Mouse (Mus musculus) C2C12 (cell line): ENCODE data around the gene Mtg1. TPM values are rescaled to one million over a fixed set of nuclear protein-coding genes. Genes with fewer than 3 reads are reported as not detected.

ENCODE experiments used
- H3K27me3 ChIP-seq: one replicate; pipeline ENCODE4 v1.6.1; 2011; ENCODE audit not compliant: control insufficient read depth, insufficient read depth, insufficient read length
- H3K36me3 ChIP-seq: one replicate; pipeline ENCODE4 v1.6.1; 2011; ENCODE audit not compliant: control insufficient read depth, insufficient read depth
- H3K4me3 ChIP-seq: one replicate; pipeline ENCODE4 v1.5.1; 2011; ENCODE audit warnings: mild to moderate bottlenecking, control low read depth; ENCODE audit not compliant: poor library complexity, insufficient read depth, severe bottlenecking
- H3K79me2 ChIP-seq: one replicate; pipeline ENCODE4 v1.6.1; 2011; ENCODE audit not compliant: control insufficient read depth, insufficient read depth
- H3K79me3 ChIP-seq: one replicate; pipeline ENCODE4 v1.6.1; 2011; ENCODE audit warnings: low read depth, control low read depth
- H3ac ChIP-seq: one replicate; pipeline ENCODE3; 2011; ENCODE audit warnings: low read depth; ENCODE audit not compliant: control insufficient read depth, insufficient read length
- CEBPB ChIP-seq: IDR thresholded peaks from one replicate; pipeline ENCODE4 v1.6.1; 2011; ENCODE audit warnings: low read depth, mild to moderate bottlenecking, control low read depth, moderate library complexity
- CTCF ChIP-seq: IDR thresholded peaks from one replicate; pipeline ENCODE4 v1.5.1; 2011; ENCODE audit not compliant: control insufficient read depth, insufficient read depth, insufficient read length
- FOSL1 ChIP-seq: IDR thresholded peaks from one replicate; pipeline ENCODE4 v1.8.0; 2011; ENCODE audit warnings: mild to moderate bottlenecking, low read length; ENCODE audit not compliant: poor library complexity, insufficient read depth, severe bottlenecking
- MAX ChIP-seq: IDR thresholded peaks from one replicate; pipeline ENCODE4 v1.6.1; 2011; ENCODE audit warnings: mild to moderate bottlenecking, control low read depth
- MYOD1 ChIP-seq: IDR thresholded peaks from one replicate; pipeline ENCODE4 v1.6.1; 2011; ENCODE audit warnings: low read depth; ENCODE audit not compliant: control insufficient read depth, insufficient read length
- MYOG ChIP-seq: IDR thresholded peaks from one replicate; pipeline ENCODE4 v1.6.1; 2011; ENCODE audit not compliant: control insufficient read depth, insufficient read length; ENCODE audit errors: extremely low read depth
- USF1 ChIP-seq: IDR thresholded peaks from one replicate; pipeline ENCODE4 v1.6.1; 2011; ENCODE audit warnings: low read depth, mild to moderate bottlenecking, control low read depth, moderate library complexity
- polyA plus RNA-seq: library from polyadenylated mRNA; unstranded; fragments of >200 nt; fragmentation: generic; extraction: Trizol; gene quantifications from one replicate; pipeline ENCODE4 v1.2.1, GENCODE M21; 2012; ENCODE audit warnings: missing spikeins

Gene Mtg1
- polyA plus RNA-seq, 1 experiment: 16.9 TPM

DNA sequence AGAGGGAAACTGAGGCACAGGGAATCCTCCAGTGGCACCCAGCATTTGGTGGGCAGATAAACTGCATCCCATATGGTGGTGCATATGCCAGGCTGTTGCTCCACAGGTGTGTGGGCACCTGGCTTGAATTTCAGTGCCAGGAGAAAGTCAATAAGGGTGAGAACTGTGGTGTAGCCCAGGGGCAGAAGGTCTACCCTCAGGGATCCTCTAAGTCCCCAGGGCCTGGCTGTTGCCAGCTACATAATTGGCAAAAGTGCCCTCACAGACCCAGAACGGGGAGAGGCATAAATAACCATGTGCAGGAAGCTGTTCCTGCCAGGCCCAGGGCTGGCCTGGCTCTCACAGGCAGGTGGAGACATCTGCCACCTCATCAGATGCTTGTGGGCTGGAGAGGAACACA, 35.6 kb downstream of the Mtg1 start, which contains the start of gene Olfr523:
Gene Olfr523, plus strand, starts transcription at position 282 of the 400 bp plus-strand sequence.
- H3K79me3 ChIP-seq: no peaks in the 10 kb centered on the region
- no peak within 1 kb of the TSS for H3K4me3 ChIP-seq
- H3K36me3 ChIP-seq: no peaks in the 10 kb centered on the region
- H3K79me2 ChIP-seq: no peaks in the 10 kb centered on the region
- H3ac ChIP-seq: no peak within 1 kb of the TSS
- peaks cover 7% of the 10 kb centered on the region for H3K27me3 ChIP-seq
- TF ChIP-seq USF1: no peak
- TF ChIP-seq FOSL1: no peak
- no peak for TF ChIP-seq CTCF
- no peak for TF ChIP-seq MAX
- TF ChIP-seq CEBPB: no peak
- TF ChIP-seq MYOG: no peak
- TF ChIP-seq MYOD1: no peak

DNA sequence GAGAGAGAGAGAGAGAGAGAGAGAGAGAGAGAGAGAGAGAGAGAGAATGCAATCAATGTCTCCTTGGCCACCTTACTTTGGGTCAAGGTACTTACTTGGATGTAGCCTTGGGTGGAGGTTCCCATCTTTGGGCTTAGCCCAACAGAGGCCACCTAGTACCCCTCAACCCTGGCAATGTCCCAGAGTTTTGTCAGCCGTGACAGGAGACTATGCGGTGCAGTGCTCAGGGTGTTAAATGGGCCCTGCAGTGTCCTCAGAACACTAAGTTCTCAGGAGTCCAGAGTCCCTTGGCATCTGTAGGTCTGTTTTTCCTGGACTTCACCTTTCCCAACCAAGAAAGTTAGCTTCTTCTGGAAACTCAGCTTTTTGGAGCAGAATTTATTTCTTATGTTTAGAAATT, 41.8 kb downstream of the Mtg1 start:
- no peaks in the 10 kb centered on the region for H3K79me3 ChIP-seq
- no peak overlapping the region for H3K4me3 ChIP-seq
- no peaks in the 10 kb centered on the region for H3K36me3 ChIP-seq
- TF ChIP-seq MYOG (no peak), FOSL1 (no peak), MAX (no peak), USF1 (no peak), CTCF (no peak), MYOD1 (no peak), CEBPB (no peak)
- no peak overlapping the region for H3ac ChIP-seq
- H3K27me3 ChIP-seq: peaks cover 10% of the 10 kb centered on the region
- no peaks in the 10 kb centered on the region for H3K79me2 ChIP-seq

DNA sequence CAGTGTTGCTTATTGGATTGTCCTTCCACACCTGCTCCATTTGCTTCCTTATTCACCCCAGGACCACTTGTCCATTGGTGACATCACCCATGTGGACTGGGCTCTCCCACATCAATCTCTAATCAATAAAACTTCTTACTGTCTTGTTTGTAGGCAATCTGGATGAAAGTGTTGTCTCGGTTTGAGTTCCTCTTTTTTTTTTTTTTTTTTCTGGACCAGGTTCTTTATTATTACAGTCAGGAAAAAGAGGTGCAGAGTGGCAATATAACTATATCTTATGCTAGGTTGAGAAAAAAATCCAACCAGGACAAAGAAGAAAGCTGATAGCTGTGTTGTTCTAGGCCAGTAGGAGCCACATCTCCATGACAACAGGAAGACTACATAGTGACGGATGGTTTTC, 43.3 kb downstream of the Mtg1 start:
- Histone ChIP-seq H3K27me3 (peaks cover 10% of the 10 kb centered on the region), H3K4me3 (no peak overlapping the region), H3K79me2 (no peaks in the 10 kb centered on the region), H3K79me3 (no peaks in the 10 kb centered on the region), H3ac (no peak overlapping the region), H3K36me3 (no peaks in the 10 kb centered on the region)
- TF ChIP-seq MYOD1 (no peak), USF1 (no peak), CTCF (no peak), MYOG (no peak), MAX (no peak), FOSL1 (no peak), CEBPB (no peak)

DNA sequence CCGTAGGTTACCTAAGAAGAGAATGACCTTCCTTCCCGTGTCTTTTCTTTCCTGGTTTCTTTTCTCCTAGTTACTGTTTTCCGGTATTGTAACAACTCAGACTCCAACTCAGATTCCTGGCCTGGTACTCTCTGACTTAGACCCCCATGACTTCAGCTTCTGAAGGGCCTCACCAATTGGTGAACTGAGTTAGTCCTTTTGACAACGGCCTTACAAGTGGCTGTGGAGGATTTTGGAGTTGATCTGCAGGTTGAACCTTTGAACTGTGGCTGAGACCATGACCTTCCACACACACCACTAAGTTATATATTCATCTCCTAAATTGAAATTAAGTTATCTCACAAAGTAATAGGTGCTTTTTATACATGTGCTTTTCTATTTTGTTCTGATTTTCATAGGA, 46.8 kb downstream of the Mtg1 start:
- no peaks in the 10 kb centered on the region for H3K79me2 ChIP-seq
- H3K79me3 ChIP-seq: no peaks in the 10 kb centered on the region
- H3K4me3 ChIP-seq: no peak overlapping the region
- peaks cover 4% of the 10 kb centered on the region for H3K27me3 ChIP-seq
- H3ac ChIP-seq: no peak overlapping the region
- TF ChIP-seq MYOD1: no peak
- TF ChIP-seq MAX: no peak
- TF ChIP-seq CTCF: no peak
- TF ChIP-seq MYOG: no peak
- H3K36me3 ChIP-seq: no peaks in the 10 kb centered on the region

DNA sequence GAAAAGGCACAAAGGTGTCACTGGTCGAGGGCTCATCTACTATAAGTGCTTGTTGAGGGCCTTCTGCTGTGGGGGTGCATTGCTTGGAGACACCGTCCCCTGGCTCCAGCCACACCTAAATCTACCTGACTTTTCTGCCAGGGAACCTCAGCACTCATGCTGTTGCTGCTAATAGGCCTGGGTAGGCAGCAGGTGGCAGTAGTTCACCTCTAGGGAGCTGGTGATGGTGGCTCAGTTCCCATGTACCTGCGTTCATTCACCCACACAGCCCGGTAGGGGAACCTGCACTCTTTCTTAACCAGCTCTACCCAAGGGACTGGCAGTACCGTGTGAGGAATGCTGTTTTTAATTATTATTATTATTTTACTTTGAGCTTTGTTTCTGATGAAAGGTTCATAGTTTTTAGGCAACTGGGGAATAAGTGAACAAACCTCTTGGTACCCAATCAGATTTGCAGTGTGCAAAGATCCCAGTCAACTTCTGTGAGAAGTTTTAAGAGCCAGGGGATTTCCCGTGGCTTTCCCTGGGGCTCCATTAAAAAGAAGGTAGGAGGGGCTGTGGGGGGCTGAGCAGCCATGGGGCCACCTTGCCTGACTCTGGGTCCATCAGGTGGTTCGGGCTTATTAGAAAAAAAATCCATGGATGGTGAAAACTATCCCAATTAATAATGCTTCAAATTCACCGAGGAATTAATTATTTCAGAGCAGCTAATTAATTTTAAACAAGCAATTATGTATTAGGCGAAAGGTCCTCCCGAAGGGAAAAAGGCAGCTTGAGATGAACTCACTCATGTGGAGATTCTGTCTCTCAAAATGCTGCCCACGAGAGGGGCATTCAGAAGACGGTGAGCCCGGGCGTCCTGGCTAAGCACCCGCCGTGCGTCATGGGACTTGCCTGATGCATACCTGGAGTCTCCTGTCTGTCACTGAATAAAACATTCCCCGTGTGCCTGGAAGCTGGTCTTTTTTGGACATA, 49.6 kb downstream of the Mtg1 start:
- Histone ChIP-seq H3K36me3 (no peaks in the 10 kb centered on the region), H3K79me2 (no peaks in the 10 kb centered on the region), H3K4me3 (no peak overlapping the region), H3K79me3 (no peaks in the 10 kb centered on the region), H3ac (no peak overlapping the region), H3K27me3 (peaks cover 4% of the 10 kb centered on the region)
- TF ChIP-seq CEBPB: no peak
- TF ChIP-seq MYOG: no peak
- TF ChIP-seq CTCF: peak; percentile 44
